Mouse (Mus musculus) MN1 (cell line): ENCODE results near the gene Srxn1.
"Not testable (repeated sequence)": the region's sequence is repeated elsewhere in the genome, so short reads cannot be mapped to it uniquely, and the experiment has no call there.

Experiments
- DNase-seq: peaks from one replicate; pipeline ENCODE4 v3.0.0-alpha.2; 2016; ENCODE audit warnings: low spot score

Gene Srxn1

DNA sequence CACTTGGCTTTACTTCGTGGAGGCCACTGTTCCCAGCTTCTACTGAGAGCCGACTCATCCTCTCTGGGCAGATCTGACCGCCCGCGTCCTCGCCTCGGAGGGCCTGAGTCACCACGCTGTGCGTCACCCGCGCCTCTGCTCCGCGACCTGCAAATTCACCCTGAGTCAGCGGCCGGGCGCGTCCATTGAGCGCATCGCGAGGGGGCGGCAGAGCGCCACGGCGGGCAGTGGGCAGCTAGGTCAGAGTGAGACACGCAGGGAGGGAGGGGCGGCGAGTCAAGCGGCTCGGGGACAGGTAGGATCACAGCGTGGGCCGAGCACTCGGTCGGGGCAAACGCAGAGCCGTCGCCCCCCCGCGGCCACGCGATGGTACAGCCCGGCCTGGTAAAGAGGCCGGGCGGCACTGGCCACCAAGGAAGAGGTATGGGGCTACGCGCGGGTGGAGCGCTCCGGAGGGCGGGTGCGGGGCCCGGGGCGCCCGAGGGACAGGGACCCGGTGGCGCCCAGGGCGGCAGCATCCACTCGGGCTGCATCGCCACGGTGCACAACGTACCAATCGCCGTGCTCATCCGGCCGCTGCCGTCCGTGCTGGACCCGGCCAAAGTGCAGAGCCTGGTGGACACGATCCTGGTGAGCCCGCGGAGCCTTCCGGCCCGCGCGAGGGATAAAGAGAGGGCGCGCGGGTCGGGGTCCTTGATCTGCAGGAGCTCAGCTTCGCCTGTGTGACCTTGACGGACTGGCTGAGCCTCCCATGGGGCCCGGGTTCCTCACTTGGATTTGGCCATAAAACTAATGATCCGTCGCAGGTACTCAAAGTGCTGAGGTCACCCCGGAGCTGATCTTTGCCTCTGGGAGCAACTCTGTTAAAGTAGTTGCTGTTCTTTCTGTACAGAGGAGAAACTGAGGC is at the start of gene Srxn1:
TSS of gene Srxn1 (plus strand) at position 199 of the 907 bp plus-strand sequence.
- DNase-seq: peak; percentile 96

DNA sequence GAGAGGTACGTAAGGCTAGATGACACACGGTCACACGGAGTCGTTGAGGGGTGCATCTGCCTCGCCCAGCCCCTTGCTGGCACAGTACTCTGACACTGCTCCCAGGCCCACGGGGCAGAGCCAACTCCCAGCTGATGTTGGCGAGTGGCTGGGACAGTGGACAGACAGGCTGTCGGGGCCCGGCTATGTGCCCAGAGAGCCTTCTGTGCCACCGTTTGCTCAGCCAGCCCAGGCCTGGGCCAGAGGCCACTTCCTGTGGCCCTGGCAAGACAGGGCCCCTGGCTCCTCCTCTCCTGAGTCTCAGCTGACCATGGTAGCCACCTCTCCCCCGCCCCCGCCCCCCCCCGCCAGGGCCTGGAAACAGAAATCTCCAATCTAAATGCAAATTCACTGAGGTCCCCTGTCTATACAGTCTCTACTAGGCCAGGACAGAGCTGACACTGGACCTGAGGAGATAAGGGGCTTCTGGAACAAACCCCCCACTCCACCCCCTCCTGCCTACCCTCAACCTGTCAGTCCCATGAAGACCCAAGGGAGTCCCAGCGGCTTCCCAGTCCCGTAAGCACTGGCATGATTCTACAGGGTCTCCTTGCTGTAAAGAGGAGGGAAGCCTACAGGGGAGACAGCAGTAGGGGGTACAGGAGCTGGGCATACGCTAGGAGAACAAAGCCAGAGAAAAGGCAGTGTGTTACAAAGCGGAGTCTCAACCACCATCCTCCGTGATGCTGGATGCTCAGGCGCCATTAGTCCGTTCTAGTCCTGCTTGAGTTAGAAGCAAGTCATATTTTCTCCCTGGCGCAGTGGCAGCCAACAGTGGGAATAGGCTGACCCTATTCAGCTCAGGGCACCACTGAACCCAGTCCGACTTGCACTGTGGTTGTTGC is 48.7 kb upstream of the Srxn1 start:
- peak; percentile 16 for DNase-seq

DNA sequence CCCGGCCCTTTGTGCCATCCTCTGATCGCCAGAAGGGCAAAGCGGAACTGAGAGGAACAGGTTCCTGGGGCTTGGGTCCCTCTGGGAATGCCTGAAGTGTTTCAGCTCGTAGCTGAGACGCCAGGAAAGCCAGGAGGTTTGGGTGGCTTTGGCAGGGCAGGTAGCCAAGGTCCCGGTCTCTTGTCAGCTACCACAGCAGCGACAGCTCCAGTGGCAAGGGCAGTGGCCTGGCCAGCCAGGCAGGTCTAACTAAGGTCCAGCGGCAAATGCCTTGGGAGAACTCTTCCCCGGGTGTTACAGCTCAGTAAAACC is 48.1 kb upstream of the Srxn1 start:
- DNase-seq: no peak

DNA sequence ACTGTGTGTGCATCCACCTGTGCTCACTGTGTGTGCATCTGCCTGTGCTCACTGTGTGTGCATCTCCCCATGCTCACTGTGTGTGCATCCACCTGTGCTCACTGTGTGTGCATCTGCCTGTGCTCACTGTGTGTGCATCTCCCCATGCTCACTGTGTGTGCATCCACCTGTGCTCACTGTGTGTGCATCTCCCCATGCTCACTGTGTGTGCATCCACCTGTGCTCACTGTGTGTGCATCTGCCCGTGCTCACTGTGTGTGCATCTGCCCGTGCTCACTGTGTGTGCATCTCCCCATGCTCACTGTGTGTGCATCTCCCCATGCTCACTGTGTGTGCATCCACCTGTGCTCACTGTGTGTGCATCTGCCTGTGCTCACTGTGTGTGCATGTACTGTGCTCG is 42.5 kb upstream of the Srxn1 start:
- not testable (repeated sequence) for DNase-seq

DNA sequence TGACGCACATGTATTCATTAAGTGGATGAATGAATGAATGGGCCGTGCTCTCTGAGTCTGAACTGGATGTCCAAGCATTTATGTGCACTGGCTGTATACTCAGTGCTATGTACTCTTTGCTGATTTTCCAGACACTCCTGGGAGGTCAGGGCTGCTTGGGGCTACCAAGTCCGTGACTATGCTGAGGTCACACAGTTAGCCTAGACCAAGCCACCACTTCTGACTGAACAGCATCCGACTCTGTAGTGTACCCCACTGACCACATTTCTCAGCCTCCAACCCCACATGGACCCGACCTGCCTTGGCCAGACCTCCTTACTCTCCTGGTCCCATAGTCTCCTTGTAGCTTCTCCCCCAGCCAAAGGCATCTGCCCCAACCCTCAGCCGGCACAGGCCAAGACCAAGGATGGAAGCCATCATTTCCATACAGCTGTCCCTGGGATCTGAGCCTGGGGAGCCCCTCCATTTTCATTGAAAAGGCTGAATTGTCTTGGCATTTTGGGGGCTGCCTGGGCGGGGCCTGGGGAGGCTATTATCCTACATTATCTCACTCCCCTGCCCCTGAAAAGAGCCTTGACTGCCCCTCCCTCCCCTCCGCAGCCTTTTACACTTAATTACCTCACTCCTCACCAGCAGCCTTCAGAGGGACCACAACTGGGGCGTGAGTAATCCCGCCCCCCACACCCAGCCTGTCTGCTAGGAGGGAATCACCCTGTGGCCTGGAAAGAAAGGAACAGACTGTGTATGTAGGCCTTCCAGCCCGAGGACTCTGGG is 36.5 kb upstream of the Srxn1 start:
- DNase-seq: no peak

GRCm38 (mm10) chr2:152069434-152069786 is 35.9 kb upstream of the Srxn1 start:
- no peak for DNase-seq

DNA sequence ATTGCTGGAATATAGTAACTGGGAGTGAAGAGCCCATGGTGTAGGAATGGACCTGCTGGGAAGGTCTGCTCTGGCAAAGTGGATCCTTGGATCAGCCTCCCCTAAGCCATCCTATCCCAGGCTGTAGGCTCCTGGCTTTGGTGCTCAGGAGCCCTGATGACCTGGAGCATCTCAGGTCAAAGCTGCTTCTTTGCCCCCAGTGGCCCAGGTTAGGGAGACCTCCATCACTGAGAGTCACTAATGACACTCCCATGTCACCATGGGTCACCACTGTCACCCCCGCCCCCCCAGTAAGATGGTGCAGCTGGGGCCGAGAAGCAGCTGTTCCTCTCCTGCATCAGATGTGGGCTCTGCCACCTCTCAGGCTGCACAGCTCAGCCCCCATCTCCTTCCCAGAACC is 35.4 kb upstream of the Srxn1 start:
- no peak for DNase-seq

- DNase-seq: no peak
Measured at GRCm38 (mm10) chr2:152074521-152074920, 30.8 kb upstream of the Srxn1 start.

DNA sequence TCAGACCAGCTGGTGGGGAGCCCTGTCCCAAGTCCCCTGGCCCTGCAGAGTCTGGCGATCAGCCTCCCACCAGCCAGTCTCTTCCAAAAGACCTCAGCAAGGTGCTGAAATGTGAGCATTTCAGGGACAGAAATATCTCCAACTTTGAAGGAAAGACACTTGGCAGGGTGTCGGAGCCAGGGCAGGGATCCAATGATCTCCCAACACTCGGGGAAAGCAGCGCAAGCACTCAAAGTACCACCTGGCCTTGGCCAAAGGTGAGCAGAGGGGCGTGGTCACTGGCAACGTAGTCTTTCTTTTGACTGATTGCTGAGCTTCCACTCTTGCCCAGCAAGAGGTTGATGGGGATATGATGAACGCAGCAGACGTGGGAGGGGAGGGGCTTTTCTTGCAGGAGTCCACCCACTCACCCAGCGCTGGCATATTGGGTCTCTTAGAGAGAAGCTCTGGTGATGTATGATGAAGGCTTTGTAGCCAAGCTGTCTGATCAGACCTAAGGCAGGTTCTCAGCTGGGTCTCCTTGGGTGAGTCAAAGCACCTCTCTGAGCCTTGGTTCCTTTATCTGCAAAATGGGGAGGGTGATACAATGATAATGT is 29.9 kb upstream of the Srxn1 start:
- DNase-seq: no peak

GRCm38 (mm10) chr2:152077337-152077736 is 28.0 kb upstream of the Srxn1 start:
- no peak for DNase-seq

- DNase-seq: peak; percentile 55
Measured at GRCm38 (mm10) chr2:152080685-152081541, 24.4 kb upstream of the Srxn1 start, which contains the start of gene Scrt2. Gene Scrt2, plus strand, starts transcription at chr2:152081529.

DNA sequence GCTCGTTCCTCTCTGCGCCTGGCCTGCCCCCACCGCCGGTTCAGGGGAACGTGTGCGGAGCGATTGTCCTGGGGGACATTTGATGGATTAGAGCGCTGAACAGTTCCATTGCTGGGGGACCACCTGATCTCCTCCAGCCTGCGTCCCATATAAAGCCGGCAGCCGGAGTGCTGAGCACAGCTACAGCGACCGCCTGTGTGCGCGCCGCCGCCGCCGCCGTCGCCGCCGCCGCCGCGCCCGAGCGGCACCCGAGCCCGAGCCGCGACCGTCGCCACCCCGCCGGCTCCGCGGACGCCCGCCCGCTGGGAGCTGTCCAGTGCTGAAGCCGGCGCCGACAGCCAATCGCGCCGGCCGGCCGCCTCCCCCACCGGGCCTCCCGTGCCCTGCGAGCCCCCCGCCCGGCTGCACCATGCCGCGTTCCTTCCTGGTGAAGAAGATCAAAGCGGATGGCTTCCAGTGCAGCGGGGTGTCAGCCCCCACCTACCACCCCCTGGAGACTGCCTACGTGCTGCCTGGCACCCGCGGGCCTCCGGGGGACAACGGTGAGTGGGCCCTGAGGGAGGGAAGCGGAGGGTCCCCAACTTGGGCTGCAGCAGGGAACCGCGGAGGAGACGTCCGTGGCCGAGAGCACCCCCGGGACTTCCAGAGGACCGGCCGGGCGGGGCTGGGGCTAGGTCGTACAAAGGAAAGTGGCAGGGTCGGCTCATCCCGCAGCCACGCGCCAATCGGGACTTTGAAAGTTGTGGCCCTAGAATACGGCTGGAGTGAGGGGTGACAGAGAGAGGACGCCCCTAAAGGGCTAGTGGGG is 23.5 kb upstream of the Srxn1 start:
- DNase-seq: peak; percentile 63

DNA sequence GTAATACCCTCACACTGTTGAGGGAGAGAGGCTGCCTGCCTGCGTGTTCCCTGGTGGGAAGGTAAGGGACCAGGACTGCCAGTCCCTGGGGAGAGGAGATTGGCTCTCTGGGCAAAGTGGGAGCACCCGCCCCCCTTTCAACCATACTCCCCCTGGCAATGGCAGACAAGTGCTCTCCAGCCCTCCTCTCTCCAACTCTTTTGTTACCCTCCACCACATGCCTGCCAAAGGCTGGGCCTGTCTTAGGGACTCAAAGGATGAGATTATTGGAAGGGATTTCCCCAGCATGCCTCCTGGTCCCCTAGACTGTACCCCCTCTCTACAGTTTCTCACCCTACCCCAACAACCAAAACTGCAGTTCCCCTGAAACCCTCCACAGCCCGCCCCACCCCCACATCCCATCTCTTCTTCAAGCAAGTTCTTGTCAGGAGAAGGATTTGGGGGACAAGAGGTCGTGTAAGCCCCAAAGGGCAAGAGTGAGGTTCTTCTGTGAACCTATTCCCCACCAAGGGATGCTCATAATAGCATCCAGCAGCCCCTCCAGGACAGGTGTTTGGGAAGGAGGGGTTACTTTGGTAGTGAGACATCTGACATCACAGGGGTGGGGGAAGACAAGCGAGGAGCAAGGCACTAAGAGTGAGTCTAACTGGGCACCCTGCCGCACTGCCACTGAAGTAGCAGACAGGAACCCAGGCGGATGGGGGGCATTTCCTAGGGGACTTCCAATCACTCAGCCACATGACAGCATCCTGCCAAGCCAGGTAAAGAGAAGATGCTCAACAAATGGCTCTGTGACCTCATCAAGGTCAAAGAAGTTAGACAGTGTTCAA is 22.6 kb upstream of the Srxn1 start:
- no peak for DNase-seq

DNA sequence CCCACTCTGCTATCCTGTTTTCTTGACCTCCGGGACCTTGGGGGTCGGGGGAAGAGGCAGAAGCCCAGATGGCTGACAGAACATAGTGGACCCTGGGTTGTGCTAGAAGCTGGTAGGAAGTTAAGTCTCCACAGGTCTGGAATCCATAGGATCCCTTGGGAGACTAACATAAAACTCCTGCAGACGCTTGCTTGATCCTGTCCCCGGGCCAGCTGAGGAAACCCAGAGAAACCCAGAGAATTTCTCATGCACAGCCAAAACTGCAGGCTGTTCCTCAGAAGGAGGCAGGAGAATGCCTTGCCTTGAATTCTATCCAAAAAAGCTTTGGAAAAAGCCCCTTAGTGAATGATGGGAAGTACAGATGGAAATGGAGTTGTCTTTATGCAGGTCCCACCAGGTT is 21.9 kb upstream of the Srxn1 start:
- no peak for DNase-seq

DNA sequence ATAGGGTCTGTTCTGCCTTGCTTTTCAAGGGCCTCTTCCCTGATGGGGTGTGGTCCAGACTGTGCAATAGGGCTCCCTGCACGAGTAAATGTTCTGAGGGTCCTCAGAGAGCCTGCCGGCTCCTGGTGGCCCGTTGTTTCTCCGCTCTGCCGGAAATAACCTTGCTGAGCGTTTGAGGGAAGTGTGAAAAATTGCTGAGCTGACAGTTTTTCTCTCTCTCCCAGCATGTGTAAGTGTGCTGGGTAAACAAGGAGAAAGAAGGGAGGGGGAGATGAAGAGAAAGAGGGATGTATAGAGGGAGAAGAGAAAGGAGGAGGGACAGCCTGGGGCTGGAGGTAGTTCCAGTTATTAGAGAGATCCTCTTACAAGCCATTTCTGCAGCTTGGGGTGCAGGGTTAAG is 21.0 kb upstream of the Srxn1 start:
- DNase-seq: no peak

DNA sequence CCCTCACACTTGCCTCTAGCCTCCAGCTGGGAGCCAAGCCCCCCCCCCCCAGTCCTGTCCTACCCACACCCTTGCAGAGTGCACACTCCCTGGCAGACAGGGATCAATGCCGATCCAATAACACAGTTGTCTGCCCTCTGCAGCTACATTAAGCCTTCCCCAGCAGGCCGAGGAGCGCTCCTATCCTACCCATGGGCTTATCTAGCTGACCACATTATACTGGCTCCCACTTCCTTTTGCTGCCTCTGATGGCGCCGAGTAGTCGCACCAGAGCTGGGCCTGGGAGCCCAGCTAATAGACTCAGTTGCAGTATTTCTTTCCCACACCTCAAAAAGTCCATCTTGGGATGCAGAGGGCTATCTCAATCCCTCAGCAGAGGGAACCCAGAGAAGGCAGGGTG is 19.9 kb upstream of the Srxn1 start:
- DNase-seq: no peak

DNA sequence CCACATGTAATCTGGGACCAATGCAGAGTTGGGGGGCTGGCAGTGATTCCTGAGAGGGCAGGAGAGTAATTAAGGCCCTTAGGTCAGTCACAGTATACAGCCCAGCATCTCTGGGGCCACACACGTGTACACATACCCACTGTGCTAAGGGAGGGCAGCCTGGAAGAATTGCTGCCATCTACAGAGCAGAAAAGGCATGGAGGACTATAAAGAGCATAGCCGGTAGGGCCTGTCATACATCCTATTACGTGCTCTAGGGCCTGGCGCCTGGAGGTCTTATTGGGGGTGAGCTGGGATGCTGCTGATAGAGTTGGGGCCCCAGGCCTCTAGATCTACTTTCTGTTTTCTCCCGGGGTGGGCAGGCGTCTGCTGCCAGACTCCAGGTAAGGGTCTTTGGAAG is 18.9 kb upstream of the Srxn1 start:
- no peak for DNase-seq

DNA sequence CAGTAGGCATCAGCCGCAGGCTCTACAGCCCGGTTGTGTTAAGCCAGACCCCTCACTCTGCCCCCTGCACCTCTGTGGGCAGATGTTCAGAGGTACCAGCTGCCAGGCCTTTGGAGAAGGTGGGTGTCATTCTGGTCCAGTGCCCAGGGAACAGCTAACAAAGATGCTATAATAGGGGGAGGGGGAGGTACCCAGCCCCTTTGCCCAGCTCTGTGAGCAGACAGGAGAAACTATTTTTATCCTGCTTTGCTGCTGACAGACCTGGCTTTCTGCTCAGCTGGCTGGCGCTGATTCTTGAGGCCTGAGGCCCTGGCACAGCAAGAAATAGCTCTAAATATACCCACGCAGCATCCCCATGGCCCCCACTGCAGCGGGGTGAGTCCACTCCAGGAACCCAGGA is 18.2 kb upstream of the Srxn1 start:
- no peak for DNase-seq

GRCm38 (mm10) chr2:152089078-152089477 is 16.2 kb upstream of the Srxn1 start:
- no peak for DNase-seq
